Comparison of ENCODE assay signal across 24 mouse cellular contexts in genomic region chr8:91467463-91467862, GRCm38 (mm10).
DNase-seq lines count a peak whose midpoint lies in the region; ATAC-seq and TF ChIP-seq lines count a peak whose summit lies in the region.
"Had no signal": no experiment of that assay in that cellular context is flagged by ENCODE, and none has a peak within 500 bp of the region (broad histone marks: within the 10 kb centered on the region; RNA-seq: fewer than 3 reads in every experiment).

No protein-coding gene starts in this region.

- 81% methylated on average over 3 of the region's 3 CpGs for whole genome bisulfite sequencing in heart, embryonic 12.5 days
- WGBS in lung, embryonic 15.5 days, result 44% methylated on average over 3 of the region's 3 CpGs
- 61% methylated on average over 3 of the region's 3 CpGs for WGBS in lung, adult 2 months
- WGBS in lung, embryonic 16.5 days, result 45% methylated on average over 3 of the region's 3 CpGs

- peak; percentile 11 for DNase-seq in heart, adult 11 months
- no peak for DNase-seq in lung, adult 2 months
- DNase-seq in lung, postnatal 14 days, result peak; percentile 37
- DNase-seq in left cerebral cortex, postnatal 4 days, result no peak
- DNase-seq in embryo, embryonic 10 days (ENCODE audit: low spot score), result no peak
- DNase-seq: adrenal gland, adult 8-10 months; cerebellum, adult 11 months; cerebellum, adult 9-11 months; cerebellum, postnatal 25 days; embryo, embryonic 11 days; gastrocnemius, postnatal 25 days; heart, adult 2 months had no signal

- intact Hi-C loops in left cerebral cortex, postnatal 4 days (cut with DNase I), result no loop called here

- no peak for TF ChIP-seq CTCF in lung, adult 2 months (IDR thresholded peaks at IDR 0.05; ENCODE audit: insufficient read depth, low read length)

- TF ChIP-seq POLR2A in lung, adult 2 months (IDR thresholded peaks at IDR 0.05; ENCODE audit: borderline replicate concordance, extremely low read depth, low read depth, low read length), result no peak

- no peaks in the 10 kb centered on the region for H3K9me3 ChIP-seq in heart, embryonic 12.5 days (replicated peaks)
- H3K9me3 ChIP-seq in lung, embryonic 15.5 days, result no peaks in the 10 kb centered on the region
- H3K9me3 ChIP-seq in lung, embryonic 16.5 days (ENCODE audit: control insufficient read depth, low read length), result no peaks in the 10 kb centered on the region
- H3K9me3 ChIP-seq: embryonic facial prominence, embryonic 10.5 days; embryonic facial prominence, embryonic 13.5 days; forebrain, embryonic 12.5 days; forebrain, embryonic 15.5 days; heart, embryonic 10.5 days; hindbrain, embryonic 12.5 days; hindbrain, embryonic 15.5 days had no signal

- H3K4me3 ChIP-seq in heart, embryonic 12.5 days, result no peak overlapping the region
- no peak overlapping the region for H3K4me3 ChIP-seq in lung, embryonic 15.5 days
- H3K4me3 ChIP-seq in lung, adult 2 months (replicated peaks; ENCODE audit: extremely low read depth, low read depth, low read length), result no peak overlapping the region
- H3K4me3 ChIP-seq in lung, embryonic 16.5 days (ENCODE audit: low read length), result no peak overlapping the region
- H3K4me3 ChIP-seq: embryonic facial prominence, embryonic 10.5 days; embryonic facial prominence, embryonic 13.5 days; erythroblast, embryonic 14.5 days; forebrain, embryonic 12.5 days; forebrain, embryonic 15.5 days; heart, adult 2 months; heart, embryonic 10.5 days; hindbrain, embryonic 12.5 days; hindbrain, embryonic 15.5 days had no signal

- peaks cover 10% of the 10 kb centered on the region; the same call in 1 of the 2 replicates for H3K36me3 ChIP-seq in heart, embryonic 12.5 days
- peaks cover 3% of the 10 kb centered on the region; the same call in 1 of the 2 replicates for H3K36me3 ChIP-seq in lung, embryonic 15.5 days
- H3K36me3 ChIP-seq in lung, embryonic 16.5 days (ENCODE audit: control insufficient read depth, insufficient read depth, low read length), result no peaks in the 10 kb centered on the region
- H3K36me3 ChIP-seq: forebrain, embryonic 12.5 days; forebrain, embryonic 15.5 days; hindbrain, embryonic 12.5 days; hindbrain, embryonic 15.5 days had no signal

- H3K9ac ChIP-seq in heart, embryonic 12.5 days, result no peak overlapping the region
- H3K9ac ChIP-seq in lung, embryonic 15.5 days, result no peak overlapping the region
- H3K9ac ChIP-seq in lung, embryonic 16.5 days (ENCODE audit: low read length), result no peak overlapping the region
- H3K9ac ChIP-seq: embryonic facial prominence, embryonic 13.5 days; forebrain, embryonic 12.5 days; forebrain, embryonic 15.5 days; hindbrain, embryonic 12.5 days; hindbrain, embryonic 15.5 days had no signal

- no peak overlapping the region for H3K27ac ChIP-seq in heart, embryonic 12.5 days (ENCODE audit: poor library complexity, severe bottlenecking)
- no peak overlapping the region for H3K27ac ChIP-seq in lung, embryonic 15.5 days
- H3K27ac ChIP-seq in lung, embryonic 16.5 days (ENCODE audit: low read length), result no peak overlapping the region
- H3K27ac ChIP-seq: embryonic facial prominence, embryonic 10.5 days; embryonic facial prominence, embryonic 13.5 days; forebrain, embryonic 12.5 days; forebrain, embryonic 15.5 days; heart, adult 2 months; heart, embryonic 10.5 days; hindbrain, embryonic 12.5 days; hindbrain, embryonic 15.5 days had no signal

- no peak for ATAC-seq in heart, embryonic 12.5 days (ENCODE audit: insufficient number of reproducible peaks, low FRiP score)
- peak; percentile 85 for ATAC-seq in lung, embryonic 15.5 days (ENCODE audit: borderline replicate concordance, extremely low read depth, low FRiP score, low TSS enrichment)
- peak; percentile 93 for ATAC-seq in lung, embryonic 16.5 days (ENCODE audit: low read depth)
- ATAC-seq: activated CD4-positive, CD25-positive, alpha-beta regulatory T cell, adult 4 months; forebrain, embryonic 15.5 days had no signal

- H3K27me3 ChIP-seq in heart, embryonic 12.5 days (replicated peaks), result no peaks in the 10 kb centered on the region
- no peaks in the 10 kb centered on the region for H3K27me3 ChIP-seq in lung, embryonic 15.5 days
- H3K27me3 ChIP-seq in lung, embryonic 16.5 days (ENCODE audit: control insufficient read depth, insufficient read depth, low read depth, low read length), result no peaks in the 10 kb centered on the region
- H3K27me3 ChIP-seq: embryonic facial prominence, embryonic 13.5 days; forebrain, embryonic 12.5 days; forebrain, embryonic 15.5 days; hindbrain, embryonic 12.5 days; hindbrain, embryonic 15.5 days had no signal

- no peak overlapping the region for H3K4me2 ChIP-seq in heart, embryonic 12.5 days
- H3K4me2 ChIP-seq in lung, embryonic 15.5 days, result no peak overlapping the region
- no peak overlapping the region for H3K4me2 ChIP-seq in lung, embryonic 16.5 days (ENCODE audit: low read depth, low read length)
- H3K4me2 ChIP-seq: embryonic facial prominence, embryonic 13.5 days; forebrain, embryonic 12.5 days; forebrain, embryonic 15.5 days; hindbrain, embryonic 12.5 days; hindbrain, embryonic 15.5 days had no signal

- H3K4me1 ChIP-seq in heart, embryonic 12.5 days (replicated peaks), result no peaks in the 10 kb centered on the region
- H3K4me1 ChIP-seq in lung, embryonic 15.5 days, result peaks cover 5% of the 10 kb centered on the region
- no peaks in the 10 kb centered on the region for H3K4me1 ChIP-seq in lung, adult 2 months (ENCODE audit: control insufficient read depth, insufficient read depth, low read length)
- H3K4me1 ChIP-seq in lung, embryonic 16.5 days (replicated peaks; ENCODE audit: control insufficient read depth, insufficient read depth, low read length), result peaks cover 11% of the 10 kb centered on the region
- H3K4me1 ChIP-seq: embryonic facial prominence, embryonic 10.5 days; embryonic facial prominence, embryonic 13.5 days; forebrain, embryonic 12.5 days; forebrain, embryonic 15.5 days; hindbrain, embryonic 12.5 days; hindbrain, embryonic 15.5 days had no signal

Comparison
In these comparisons a context has a peak if more than half of its experiments do, and no peak if none do; other contexts are left out.
1. DNase-seq: peak in heart, adult 11 months (single experiment) and lung, postnatal 14 days (single experiment); none in lung, adult 2 months (single experiment), left cerebral cortex, postnatal 4 days (single experiment) and embryo, embryonic 10 days (single experiment).